In the genomic region with DNA sequence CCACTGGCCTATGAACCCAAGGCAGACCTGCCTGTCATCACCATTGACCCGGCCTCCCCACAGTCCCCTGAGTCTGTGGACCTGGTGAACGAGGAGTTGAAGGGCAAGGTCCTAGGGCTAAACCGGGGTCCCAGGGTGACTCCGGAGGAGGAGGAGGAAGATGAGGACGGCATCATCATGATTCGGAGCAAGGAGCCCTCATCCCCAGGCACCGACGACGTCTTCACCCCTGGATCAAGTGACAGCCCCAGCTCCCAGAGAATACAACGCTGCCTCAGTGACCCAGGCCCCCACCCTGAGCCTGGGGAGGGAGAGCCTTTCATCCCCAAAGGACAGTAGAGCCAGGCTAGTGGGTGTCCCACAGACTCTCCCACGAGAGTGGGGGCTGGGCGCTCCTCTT, we compare ENCODE assay signal across 23 mouse cellular contexts. TPM values are rescaled to one million over a fixed set of nuclear protein-coding genes. Genes with fewer than 3 reads are reported as not detected.
"Had no signal": no experiment of that assay in that cellular context is flagged by ENCODE, and none has a peak within 500 bp of the region (broad histone marks: within the 10 kb centered on the region; RNA-seq: fewer than 3 reads in every experiment).

No protein-coding gene starts in this region.

- H3K4me2 ChIP-seq: heart, embryonic 11.5 days; hindbrain, embryonic 14.5 days; intestine, embryonic 15.5 days; liver, embryonic 11.5 days; liver, embryonic 13.5 days had no signal

- ATAC-seq: hindbrain, embryonic 16.5 days; inflammation-experienced regulatory T-cells, adult 6 months; intestine, embryonic 15.5 days; intestine, postnatal 0 days had no signal

- H3K4me3 ChIP-seq: gastrocnemius, adult 2 months; heart, adult 2 months; hindbrain, embryonic 10.5 days; intestine, embryonic 15.5 days; layer of hippocampus, adult 2 months; left cerebral cortex, adult 2 months; liver, embryonic 13.5 days had no signal

- H3K9ac ChIP-seq: hindbrain, embryonic 14.5 days; intestine, embryonic 15.5 days; liver, embryonic 13.5 days had no signal

- DNase-seq: gastrocnemius, adult 2 months; gastrocnemius, postnatal 10 days; gastrocnemius, postnatal 25 days; heart, postnatal 10 days; heart, postnatal 4 days; kidney, adult 18-20 months; kidney, adult 8-10 months; kidney, postnatal 10 days; kidney, postnatal 25 days; kidney, postnatal 4 days; liver; liver, embryonic 13.5 days had no signal

- H3K27me3 ChIP-seq: intestine, embryonic 15.5 days; liver, embryonic 13.5 days had no signal

- H3K9me3 ChIP-seq: hindbrain, embryonic 10.5 days; intestine, embryonic 15.5 days; liver, embryonic 13.5 days had no signal

- H3K27ac ChIP-seq: gastrocnemius, adult 2 months; heart, adult 2 months; hindbrain, embryonic 10.5 days; hindbrain, embryonic 14.5 days; intestine, embryonic 15.5 days; layer of hippocampus, adult 2 months; left cerebral cortex, adult 2 months; liver, embryonic 13.5 days had no signal

RNA-seq across cellular contexts. Expression of a gene that starts 57.9 kb away (rescaled TPM):
- polyA plus RNA-seq: inflammation-experienced regulatory T-cells, adult 6 months; liver, embryonic 11.5 days; liver, embryonic 13.5 days had no signal
